ENCODE assay signal across 26 mouse cellular contexts in the genomic region with DNA sequence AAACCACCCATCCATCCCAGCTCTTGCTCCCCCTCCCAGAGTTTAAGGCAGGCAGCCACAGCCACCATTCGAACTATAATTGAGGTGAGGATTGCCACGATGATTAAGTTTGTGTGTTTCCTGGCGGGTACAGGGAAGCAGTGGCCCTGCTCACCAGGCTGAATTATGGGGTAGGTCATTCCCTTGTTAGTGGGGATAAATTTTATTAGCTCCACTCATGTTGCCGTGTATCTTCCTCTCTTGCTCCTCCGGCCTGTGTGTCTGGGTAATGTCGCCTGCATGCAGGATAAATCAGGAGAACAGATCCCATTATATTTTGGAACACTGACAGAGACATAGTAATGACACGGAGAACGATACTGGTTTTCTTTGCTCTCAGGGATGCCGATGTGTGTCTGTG.
DNase-seq lines count a peak whose midpoint lies in the region; ATAC-seq and TF ChIP-seq lines count a peak whose summit lies in the region.
"Had no signal": no experiment of that assay in that cellular context is flagged by ENCODE, and none has a peak within 500 bp of the region (broad histone marks: within the 10 kb centered on the region; RNA-seq: fewer than 3 reads in every experiment).

No protein-coding gene starts in this region.

- H3K9me3 ChIP-seq in intestine, embryonic 16.5 days (ENCODE audit: control insufficient read depth, low read length): no peaks in the 10 kb centered on the region
- H3K9me3 ChIP-seq in intestine, postnatal 0 days (ENCODE audit: control insufficient read depth): no peaks in the 10 kb centered on the region
- H3K9me3 ChIP-seq in midbrain, embryonic 11.5 days (ENCODE audit: control insufficient read depth, low read length): no peaks in the 10 kb centered on the region
- no peaks in the 10 kb centered on the region for H3K9me3 ChIP-seq in midbrain, postnatal 0 days (ENCODE audit: low read length)
- H3K9me3 ChIP-seq: forebrain, embryonic 10.5 days; forebrain, embryonic 13.5 days; G1E; heart, embryonic 12.5 days; heart, embryonic 15.5 days; hindbrain, embryonic 12.5 days; hindbrain, embryonic 15.5 days; intestine, embryonic 15.5 days had no signal

- peak; percentile 8 for DNase-seq in adrenal gland, adult 8-10 months
- no peak for DNase-seq in adrenal gland, adult 2 months
- DNase-seq in midbrain, embryonic 11.5 days (ENCODE audit: low spot score, missing footprints): peak; percentile 83
- DNase-seq in midbrain, postnatal 0 days (ENCODE audit: low spot score): no peak
- DNase-seq in MN1 (ENCODE audit: low spot score): peak; percentile 83
- DNase-seq: adrenal gland, postnatal 14 days; B cell, adult 2 months; cerebellum, adult 18-20 months; cerebellum, adult 9-10 months; cerebellum, postnatal 14 days; gastrocnemius, postnatal 14 days; heart, adult 18-20 months; heart, postnatal 10 days; heart, postnatal 4 days had no signal

- no peak overlapping the region for H3K27ac ChIP-seq in intestine, embryonic 16.5 days (ENCODE audit: low read length)
- no peak overlapping the region for H3K27ac ChIP-seq in intestine, postnatal 0 days (ENCODE audit: low read depth, low read length)
- H3K27ac ChIP-seq in midbrain, embryonic 11.5 days (ENCODE audit: low read depth, low read length): no peak overlapping the region
- no peak overlapping the region for H3K27ac ChIP-seq in midbrain, postnatal 0 days (ENCODE audit: low read depth, low read length)
- H3K27ac ChIP-seq: forebrain, embryonic 10.5 days; forebrain, embryonic 13.5 days; heart, embryonic 15.5 days; hindbrain, embryonic 12.5 days; hindbrain, embryonic 15.5 days; intestine, embryonic 15.5 days had no signal

- H3K27me3 ChIP-seq in intestine, embryonic 16.5 days (replicated peaks; ENCODE audit: control insufficient read depth, insufficient read depth, low read length): no peaks in the 10 kb centered on the region
- H3K27me3 ChIP-seq in intestine, postnatal 0 days (replicated peaks; ENCODE audit: control insufficient read depth, insufficient read depth, low read length): no peaks in the 10 kb centered on the region
- no peaks in the 10 kb centered on the region for H3K27me3 ChIP-seq in midbrain, embryonic 11.5 days (ENCODE audit: control insufficient read depth, insufficient read depth, low read length)
- no peaks in the 10 kb centered on the region for H3K27me3 ChIP-seq in midbrain, postnatal 0 days (ENCODE audit: insufficient read depth, low read length)
- H3K27me3 ChIP-seq: forebrain, embryonic 13.5 days; heart, embryonic 12.5 days; heart, embryonic 15.5 days; hindbrain, embryonic 12.5 days; hindbrain, embryonic 15.5 days; intestine, embryonic 15.5 days had no signal

- no peak overlapping the region for H3K9ac ChIP-seq in intestine, embryonic 16.5 days (ENCODE audit: low read depth, low read length)
- H3K9ac ChIP-seq in intestine, postnatal 0 days (ENCODE audit: low read depth, low read length): no peak overlapping the region
- H3K9ac ChIP-seq in midbrain, embryonic 11.5 days (ENCODE audit: low read length): no peak overlapping the region
- no peak overlapping the region for H3K9ac ChIP-seq in midbrain, postnatal 0 days (replicated peaks; ENCODE audit: low read length, poor library complexity, severe bottlenecking)
- H3K9ac ChIP-seq: forebrain, embryonic 13.5 days; heart, embryonic 12.5 days; heart, embryonic 15.5 days; hindbrain, embryonic 12.5 days; hindbrain, embryonic 15.5 days; intestine, embryonic 15.5 days had no signal

- no peak overlapping the region for H3K4me2 ChIP-seq in intestine, embryonic 16.5 days (ENCODE audit: low read depth, low read length)
- H3K4me2 ChIP-seq in intestine, postnatal 0 days (replicated peaks; ENCODE audit: low read depth): no peak overlapping the region
- H3K4me2 ChIP-seq in midbrain, embryonic 11.5 days: no peak overlapping the region
- no peak overlapping the region for H3K4me2 ChIP-seq in midbrain, postnatal 0 days (ENCODE audit: low read depth, low read length, poor library complexity, severe bottlenecking)
- H3K4me2 ChIP-seq: forebrain, embryonic 13.5 days; heart, embryonic 12.5 days; heart, embryonic 15.5 days; hindbrain, embryonic 12.5 days; hindbrain, embryonic 15.5 days; intestine, embryonic 15.5 days had no signal

- H3K4me1 ChIP-seq in intestine, embryonic 16.5 days (ENCODE audit: control insufficient read depth, insufficient read depth, low read length): no peaks in the 10 kb centered on the region
- H3K4me1 ChIP-seq in intestine, postnatal 0 days (replicated peaks; ENCODE audit: control insufficient read depth, insufficient read depth, low read length): no peaks in the 10 kb centered on the region
- no peaks in the 10 kb centered on the region for H3K4me1 ChIP-seq in midbrain, embryonic 11.5 days (ENCODE audit: control insufficient read depth, insufficient read depth, low read length)
- no peaks in the 10 kb centered on the region for H3K4me1 ChIP-seq in midbrain, postnatal 0 days (ENCODE audit: insufficient read depth, low read length)
- H3K4me1 ChIP-seq: intestine, embryonic 15.5 days had no signal

- no peaks in the 10 kb centered on the region for H3K36me3 ChIP-seq in intestine, embryonic 16.5 days (ENCODE audit: control insufficient read depth, insufficient read depth, low read length)
- H3K36me3 ChIP-seq in intestine, postnatal 0 days (ENCODE audit: control insufficient read depth, insufficient read depth): no peaks in the 10 kb centered on the region
- no peaks in the 10 kb centered on the region for H3K36me3 ChIP-seq in midbrain, embryonic 11.5 days (ENCODE audit: control insufficient read depth, insufficient read depth, low read length)
- H3K36me3 ChIP-seq in midbrain, postnatal 0 days (ENCODE audit: insufficient read depth, low read length): no peaks in the 10 kb centered on the region
- H3K36me3 ChIP-seq: forebrain, embryonic 10.5 days; G1E; heart, embryonic 15.5 days; hindbrain, embryonic 12.5 days; hindbrain, embryonic 15.5 days; intestine, embryonic 15.5 days had no signal

- peak; percentile 28; the same call in 1 of the 2 replicates for ATAC-seq in intestine, embryonic 16.5 days
- ATAC-seq in intestine, postnatal 0 days: no peak
- no peak for ATAC-seq in midbrain, embryonic 11.5 days (ENCODE audit: low FRiP score)
- no peak for ATAC-seq in midbrain, postnatal 0 days (ENCODE audit: low FRiP score)
- ATAC-seq in megakaryocyte, adult 5-6 weeks (ENCODE audit: poor library complexity, severe bottlenecking): no peak
- ATAC-seq: forebrain, embryonic 13.5 days; forebrain, embryonic 16.5 days; intestine, embryonic 15.5 days had no signal

- 62% methylated on average over 9 of the region's 9 CpGs for WGBS in intestine, embryonic 16.5 days
- 71% methylated on average over 9 of the region's 9 CpGs for WGBS in intestine, postnatal 0 days
- 69% methylated on average over 9 of the region's 9 CpGs for WGBS in midbrain, embryonic 11.5 days
- 53% methylated on average over 9 of the region's 9 CpGs for WGBS in midbrain, postnatal 0 days

- no peak overlapping the region for H3K4me3 ChIP-seq in intestine, embryonic 16.5 days (ENCODE audit: low read length)
- no peak overlapping the region for H3K4me3 ChIP-seq in intestine, postnatal 0 days (ENCODE audit: low read depth, low read length)
- no peak overlapping the region for H3K4me3 ChIP-seq in midbrain, embryonic 11.5 days (ENCODE audit: low read depth, low read length)
- no peak overlapping the region for H3K4me3 ChIP-seq in midbrain, postnatal 0 days (ENCODE audit: low read depth, low read length)
- H3K4me3 ChIP-seq: forebrain, embryonic 10.5 days; forebrain, embryonic 13.5 days; heart, embryonic 12.5 days; heart, embryonic 15.5 days; hindbrain, embryonic 12.5 days; hindbrain, embryonic 15.5 days; intestine, embryonic 15.5 days had no signal

- no peak for TF ChIP-seq CTCF in intestine, postnatal 0 days (IDR thresholded peaks at IDR 0.05; ENCODE audit: low read depth)
- no peak for TF ChIP-seq CTCF in midbrain, postnatal 0 days (IDR thresholded peaks at IDR 0.05)

Comparison
In these comparisons a context has a peak if more than half of its experiments do, and no peak if none do; other contexts are left out.
1. DNase-seq: peak in adrenal gland, adult 8-10 months (single experiment), midbrain, embryonic 11.5 days (single experiment) and MN1 (single experiment); none in adrenal gland, adult 2 months (single experiment) and midbrain, postnatal 0 days (single experiment).